Mouse (Mus musculus): ENCODE results near the gene Apln.

The Apln gene

DNA sequence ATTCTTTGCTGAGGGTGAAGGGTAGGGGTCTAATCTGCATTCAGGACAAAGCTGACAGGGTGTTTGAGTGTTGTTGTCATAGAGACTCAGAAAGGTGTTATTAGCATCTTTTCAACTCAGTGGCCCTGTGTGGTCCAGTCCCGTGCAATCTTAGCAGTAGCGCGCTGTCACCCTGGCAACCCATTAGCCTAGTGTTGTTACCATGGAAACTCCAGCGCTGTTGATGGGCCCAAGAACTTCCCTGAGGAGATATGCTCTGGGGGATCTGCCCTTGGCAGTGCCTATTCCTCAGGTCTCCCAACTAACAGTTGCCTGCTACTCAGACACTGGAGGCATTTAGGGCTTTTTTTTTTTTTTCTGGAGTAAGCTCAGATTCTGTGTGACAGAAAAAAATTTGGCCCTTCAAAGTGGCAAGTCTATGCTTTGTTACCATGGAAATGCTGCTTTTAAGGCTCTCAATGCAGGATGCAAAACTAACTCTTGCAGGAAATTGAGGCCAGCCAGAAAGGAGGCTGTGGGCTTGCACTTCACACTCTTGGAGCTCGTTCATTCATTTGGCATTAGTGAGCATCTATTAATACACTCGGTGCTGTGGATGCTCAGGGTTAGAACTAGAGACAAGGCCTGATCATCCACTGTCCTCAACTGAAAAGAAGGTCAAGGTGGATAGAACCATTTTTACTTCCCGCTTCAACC, 17.6 kb downstream of the Apln start:
- DNase-seq: no peak

- DNase-seq: peak; percentile 91
Observed at GRCm38 (mm10) chrX:48011656-48012055, 23.0 kb downstream of the Apln start.

GRCm38 (mm10) chrX:48006062-48006461, 28.6 kb downstream of the Apln start:
- DNase-seq: no peak

- DNase-seq: no peak
Observed at GRCm38 (mm10) chrX:48004786-48005185, 29.9 kb downstream of the Apln start.

- no peak for DNase-seq
Observed at GRCm38 (mm10) chrX:48001151-48001550, 33.5 kb downstream of the Apln start.

GRCm38 (mm10) chrX:47998412-47998811, 36.2 kb downstream of the Apln start:
- DNase-seq: no peak

DNA sequence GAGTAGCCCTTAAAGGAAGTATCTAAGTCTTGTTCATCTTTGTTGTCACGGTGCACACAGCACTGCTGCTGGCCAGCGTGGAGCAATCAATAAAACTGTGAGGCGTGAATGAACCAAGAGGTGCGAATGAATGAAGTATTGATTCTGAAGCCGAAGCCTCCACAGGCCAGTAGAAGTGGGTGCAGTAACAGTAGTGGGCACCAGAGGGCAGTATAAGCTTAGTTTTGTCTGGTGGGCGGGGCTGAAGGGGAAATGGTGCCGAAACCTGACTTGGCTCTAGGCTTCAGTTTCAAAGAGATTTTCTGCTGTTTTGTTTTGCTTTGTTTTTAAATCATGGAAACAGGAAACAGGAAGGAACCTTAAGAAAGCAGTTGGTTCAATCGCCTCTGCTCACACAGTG, 42.0 kb downstream of the Apln start:
- DNase-seq: peak; percentile 62

- no peak for DNase-seq
Observed at GRCm38 (mm10) chrX:47988024-47988423, 46.6 kb downstream of the Apln start.

DNA sequence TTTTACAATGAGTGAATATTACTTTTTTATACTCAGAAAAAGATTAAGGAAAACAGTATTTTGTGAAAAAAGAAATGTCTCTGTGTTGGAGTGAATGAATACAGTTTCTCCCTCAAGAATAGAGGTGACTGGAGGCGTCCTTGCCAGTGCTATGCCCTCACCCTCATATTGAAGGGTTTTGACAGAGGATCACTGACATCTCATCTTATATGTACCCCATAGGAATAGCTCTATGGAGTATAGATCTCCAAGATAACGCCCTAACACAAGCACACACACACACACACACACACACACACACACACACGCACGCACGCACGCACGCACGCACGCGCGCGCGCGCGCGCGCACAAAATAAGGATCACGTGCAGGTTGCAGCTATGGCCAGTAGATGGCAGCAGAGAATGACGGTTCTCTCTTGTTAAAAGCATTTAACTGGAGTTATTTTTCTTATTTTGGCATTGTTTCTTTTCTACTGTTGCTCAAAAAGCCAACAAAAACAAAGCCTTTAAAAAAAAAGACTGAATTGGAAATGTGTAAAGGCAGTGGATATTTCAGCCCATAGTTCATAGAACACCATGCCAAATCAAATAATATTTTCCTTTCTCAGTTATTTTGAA, 49.5 kb downstream of the Apln start:
- peak; percentile 52 for DNase-seq

DNA sequence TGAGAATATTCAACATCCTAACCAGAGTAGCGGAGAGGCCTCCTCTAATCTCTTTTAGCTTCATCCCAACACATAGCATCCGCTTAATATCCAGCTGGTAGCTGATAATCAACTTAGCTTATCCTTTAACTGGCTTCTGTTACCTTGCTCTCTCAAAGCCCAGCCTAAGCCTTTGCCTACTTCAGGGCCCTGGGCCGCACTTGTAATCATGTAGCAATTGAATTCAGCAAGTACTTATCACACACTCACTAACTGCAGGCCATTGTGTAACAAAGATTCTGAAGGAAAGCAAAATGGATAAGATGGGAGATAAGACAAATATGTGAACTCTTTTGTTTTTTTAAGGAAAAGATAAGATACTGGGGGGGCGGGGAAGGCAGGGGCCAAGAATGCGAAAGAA, 57.6 kb downstream of the Apln start:
- no peak for DNase-seq

GRCm38 (mm10) chrX:47976551-47976950, 58.1 kb downstream of the Apln start:
- no peak for DNase-seq

Measured in cerebellum, adult 11-12 months (tissue).